Mouse (Mus musculus): ENCODE results near the gene Trmu.
"Not testable (repeated sequence)": the region's sequence is repeated elsewhere in the genome, so short reads cannot be mapped to it uniquely, and the experiment has no call there.

The Trmu gene

GRCm38 (mm10) chr15:85878848-85879497 is at the start of gene Trmu:
Gene Trmu, plus strand, starts transcription at chr15:85879312.
- DNase-seq (ENCODE audit: low spot score): peak; percentile 95

DNA sequence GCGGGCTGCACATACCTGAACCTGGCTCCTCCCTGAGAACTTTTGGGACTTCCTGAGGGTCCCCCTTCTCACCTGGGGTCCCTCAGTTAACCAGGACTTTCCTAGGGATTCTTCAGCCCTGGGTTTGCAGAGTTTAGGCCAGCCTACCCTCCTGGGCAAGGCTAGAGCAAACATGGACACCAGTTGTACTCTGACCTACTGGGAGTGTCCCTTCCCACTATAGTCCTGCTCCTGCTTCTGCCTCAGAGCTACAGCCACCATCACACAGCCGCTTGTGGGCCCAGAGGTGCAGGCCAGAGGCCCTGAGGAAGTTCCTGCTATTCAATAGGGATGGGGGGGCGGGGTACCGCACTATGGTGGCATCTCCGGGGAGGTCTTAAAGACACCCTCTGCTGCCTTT is 49.6 kb upstream of the Trmu start:
- DNase-seq (ENCODE audit: low spot score): no peak

DNA sequence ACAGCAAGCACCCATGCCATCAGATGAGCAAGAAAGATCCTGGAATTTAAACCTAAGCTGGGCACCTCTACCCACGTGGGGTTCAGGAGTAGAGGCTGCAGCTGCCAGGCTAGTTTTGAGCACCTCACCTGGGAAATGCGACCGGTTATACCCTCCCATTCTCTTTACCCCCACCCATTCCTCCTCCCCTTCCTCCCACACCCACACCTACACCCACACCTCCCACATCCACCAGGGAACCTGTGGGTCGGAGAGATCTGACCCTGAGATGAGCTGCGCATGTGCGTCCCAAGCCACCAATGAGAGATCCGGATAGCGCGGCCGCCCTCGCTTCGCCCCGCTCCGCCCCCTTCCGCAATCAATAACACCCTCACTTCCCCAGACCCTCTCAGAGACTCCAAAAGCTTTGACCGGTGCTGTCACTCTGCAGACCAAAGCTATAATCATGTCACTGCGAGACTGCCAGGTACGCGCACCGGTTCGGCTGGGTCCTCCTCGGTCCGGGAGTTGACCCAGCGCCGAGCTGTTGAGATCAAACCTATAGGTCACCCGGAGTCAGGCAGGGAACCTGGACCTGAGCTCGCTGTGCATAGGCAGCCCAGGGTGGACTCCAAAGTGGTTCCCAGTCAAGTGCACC is 47.0 kb upstream of the Trmu start, which contains the start of gene Ttc38:
Ttc38 (plus strand) TSS at position 353 of the 637 bp plus-strand sequence.
- DNase-seq (ENCODE audit: low spot score): peak; percentile 85

DNA sequence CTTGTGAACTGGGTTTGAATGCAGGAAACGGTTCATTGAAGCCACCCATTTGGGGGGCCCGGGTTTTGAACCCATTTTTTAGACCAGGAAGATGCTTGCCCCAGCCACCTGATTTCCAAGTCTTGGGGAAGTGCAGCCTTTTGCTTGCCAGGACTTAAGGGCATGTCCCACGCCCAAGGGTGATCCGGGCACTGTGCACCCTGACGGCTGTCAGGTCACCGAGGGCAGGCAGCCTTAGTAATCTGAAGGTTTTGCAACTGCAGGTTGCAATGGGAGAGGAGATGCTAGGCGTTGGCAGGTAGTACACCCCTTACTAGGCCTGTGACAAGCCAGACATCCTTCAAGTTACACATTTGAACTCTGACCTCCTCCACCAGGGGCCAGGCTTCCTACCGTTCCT is 46.5 kb upstream of the Trmu start:
- no peak for DNase-seq (ENCODE audit: low spot score)

GRCm38 (mm10) chr15:85835335-85835734 is 43.8 kb upstream of the Trmu start:
- DNase-seq (ENCODE audit: low spot score): peak; percentile 6

- no peak for DNase-seq (ENCODE audit: low spot score)
These were observed 42.2 kb upstream of the Trmu start for GRCm38 (mm10) chr15:85836887-85837286.

DNA sequence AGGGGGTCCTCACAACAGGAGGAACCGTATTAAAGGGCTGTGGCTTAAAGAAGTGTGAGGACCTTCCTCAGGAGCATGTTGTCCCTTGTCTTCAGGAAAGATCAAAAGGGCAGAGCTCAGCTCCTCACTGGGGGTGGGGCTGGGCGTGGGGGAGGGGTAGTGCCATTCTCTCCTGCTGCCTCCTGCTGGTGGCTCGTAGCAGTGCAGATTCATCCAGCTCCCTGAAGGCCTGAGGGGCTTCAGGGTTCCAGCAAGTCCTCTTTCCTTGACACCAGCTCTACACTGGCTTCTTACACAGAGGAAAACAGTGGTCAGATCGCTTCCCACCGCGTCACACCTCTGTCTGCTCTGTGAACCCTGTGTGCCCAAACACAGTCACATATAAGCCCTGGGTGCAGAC is 38.1 kb upstream of the Trmu start:
- DNase-seq (ENCODE audit: low spot score): peak; percentile 53

- no peak for DNase-seq (ENCODE audit: low spot score)
These were observed 37.2 kb upstream of the Trmu start for GRCm38 (mm10) chr15:85841796-85842360.

DNA sequence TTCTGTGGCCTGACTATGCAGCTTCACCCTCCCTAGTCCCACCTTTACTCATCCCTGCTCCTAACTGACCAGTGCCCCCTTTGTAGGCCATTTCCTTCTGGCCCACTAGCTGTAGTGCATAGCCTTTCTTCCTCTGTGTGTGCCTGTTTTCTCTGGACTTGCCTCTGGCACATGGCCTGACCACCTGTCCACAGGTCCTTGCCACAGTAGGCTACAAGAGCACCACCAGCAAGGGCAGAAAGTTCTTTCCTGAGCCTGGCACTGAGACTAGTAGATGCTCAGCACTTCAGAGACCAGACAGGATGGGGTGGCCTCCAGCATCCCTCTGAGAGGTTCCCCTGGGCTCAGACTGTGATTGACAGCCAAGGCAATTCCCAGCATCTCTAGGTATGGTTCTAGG is 34.0 kb upstream of the Trmu start:
- DNase-seq (ENCODE audit: low spot score): no peak

GRCm38 (mm10) chr15:85851656-85852392 is 27.3 kb upstream of the Trmu start:
- no peak for DNase-seq (ENCODE audit: low spot score)

DNA sequence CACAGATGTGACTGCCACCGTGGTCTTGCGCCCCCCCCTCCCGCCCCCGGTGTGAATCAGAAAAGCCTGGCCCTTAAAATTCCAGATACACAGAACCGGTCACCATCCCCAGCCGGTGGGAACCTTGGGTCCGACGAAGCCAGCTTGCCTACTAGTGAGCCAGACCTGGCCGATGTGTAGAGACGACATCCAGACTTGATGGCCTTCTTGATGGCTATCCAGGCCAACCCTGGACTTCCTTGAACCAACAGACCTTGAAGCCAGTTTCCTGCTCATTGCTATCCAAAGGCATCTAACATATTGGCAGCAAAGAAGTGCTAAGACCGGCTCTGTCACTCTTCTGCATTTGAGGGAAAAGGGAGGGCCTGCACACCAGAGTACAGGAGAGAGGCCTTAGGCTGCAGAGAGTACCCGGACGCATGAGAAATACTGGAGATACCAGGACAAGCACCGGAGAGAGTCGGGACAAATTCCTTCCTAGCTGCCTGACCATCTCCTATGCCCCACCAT is 20.1 kb upstream of the Trmu start:
- DNase-seq (ENCODE audit: low spot score): no peak

GRCm38 (mm10) chr15:85859490-85860031 is 19.6 kb upstream of the Trmu start, which contains the start of gene Gtse1:
Gene Gtse1, plus strand, starts transcription at chr15:85859745.
- DNase-seq (ENCODE audit: low spot score): peak; percentile 98

GRCm38 (mm10) chr15:85865913-85866312 is 13.2 kb upstream of the Trmu start:
- not testable (repeated sequence) for DNase-seq (ENCODE audit: low spot score)

DNA sequence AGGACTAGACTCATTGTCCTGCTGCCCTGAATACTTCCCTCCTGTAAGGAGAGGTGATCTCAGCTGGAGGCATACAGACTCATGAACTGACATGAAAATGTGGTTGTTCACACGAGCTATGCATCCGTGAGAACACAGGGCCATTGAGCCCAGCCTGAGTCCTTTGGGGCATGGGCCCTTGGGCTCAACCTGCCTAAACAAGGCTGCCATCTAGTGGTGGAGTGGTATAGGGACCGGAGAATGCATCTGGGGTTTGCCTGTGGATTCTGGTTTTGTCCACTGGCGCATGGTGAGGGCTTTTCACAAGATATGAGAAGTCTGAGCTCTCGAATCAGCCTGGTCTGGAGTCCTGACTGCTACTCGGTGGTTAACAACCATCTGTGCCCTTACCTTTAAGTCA is 11.4 kb upstream of the Trmu start:
- DNase-seq (ENCODE audit: low spot score): peak; percentile 83

DNA sequence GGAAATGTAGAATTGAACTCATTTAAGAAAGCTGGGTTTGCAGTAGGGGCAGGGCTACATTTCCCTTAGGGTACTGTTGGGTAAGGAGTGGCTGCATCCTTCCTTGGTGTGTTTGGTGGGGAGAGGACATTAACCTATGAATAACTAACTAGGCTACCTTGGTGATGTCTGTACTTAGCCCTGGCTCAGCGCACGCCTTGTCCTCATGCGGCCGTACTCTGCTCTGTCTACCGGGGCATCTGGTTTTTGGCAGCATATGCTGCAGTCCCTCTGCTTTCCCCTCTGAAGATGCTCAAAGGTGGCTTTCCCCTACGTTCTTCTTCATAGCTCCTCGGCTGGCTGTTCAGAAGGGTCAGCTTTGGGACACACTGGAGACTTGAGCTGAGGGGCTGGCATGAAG is 1.8 kb upstream of the Trmu start:
- DNase-seq (ENCODE audit: low spot score): no peak

GRCm38 (mm10) chr15:85879498-85879895 is 385 bp downstream of the Trmu start:
- DNase-seq (ENCODE audit: low spot score): no peak

DNA sequence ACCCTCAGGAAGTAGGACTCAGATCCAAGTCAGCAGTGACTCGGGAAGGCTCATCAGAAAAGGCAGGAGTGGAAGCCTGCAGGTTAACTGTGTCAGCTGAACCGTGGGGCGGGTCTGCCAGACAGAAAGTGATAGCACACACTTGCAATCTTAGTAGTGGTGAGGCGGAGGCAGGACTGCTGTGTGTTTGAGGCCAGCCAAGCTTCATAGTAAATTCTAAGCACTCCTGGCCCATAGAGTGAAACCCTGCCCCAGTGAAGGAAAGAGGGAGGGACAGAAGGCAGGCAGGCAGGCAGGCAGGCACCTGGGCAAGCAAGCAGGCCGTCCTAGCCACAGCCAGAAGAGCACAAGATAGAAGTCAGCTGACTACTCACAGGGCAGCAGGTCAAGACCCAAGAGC is 6.5 kb downstream of the Trmu start:
- no peak for DNase-seq (ENCODE audit: low spot score)

DNA sequence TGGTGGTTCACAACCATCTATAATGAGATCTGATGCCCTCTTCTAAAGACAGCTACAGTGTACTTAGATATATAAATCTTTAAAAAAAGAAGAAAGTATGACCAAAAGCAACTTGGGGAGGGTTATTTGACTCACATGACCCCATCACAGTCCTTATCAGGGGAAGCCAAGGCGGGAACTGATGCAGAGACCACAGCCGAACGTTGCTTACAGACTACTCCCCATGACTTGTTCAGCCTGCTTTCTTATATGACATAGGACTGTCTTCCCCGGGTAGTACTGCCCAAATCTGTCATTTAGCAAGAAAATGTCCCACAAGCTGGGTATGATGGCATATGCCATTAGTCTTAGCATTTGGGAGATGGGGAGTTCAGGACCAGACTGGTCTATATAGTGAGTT is 10.1 kb downstream of the Trmu start:
- DNase-seq (ENCODE audit: low spot score): no peak

DNA sequence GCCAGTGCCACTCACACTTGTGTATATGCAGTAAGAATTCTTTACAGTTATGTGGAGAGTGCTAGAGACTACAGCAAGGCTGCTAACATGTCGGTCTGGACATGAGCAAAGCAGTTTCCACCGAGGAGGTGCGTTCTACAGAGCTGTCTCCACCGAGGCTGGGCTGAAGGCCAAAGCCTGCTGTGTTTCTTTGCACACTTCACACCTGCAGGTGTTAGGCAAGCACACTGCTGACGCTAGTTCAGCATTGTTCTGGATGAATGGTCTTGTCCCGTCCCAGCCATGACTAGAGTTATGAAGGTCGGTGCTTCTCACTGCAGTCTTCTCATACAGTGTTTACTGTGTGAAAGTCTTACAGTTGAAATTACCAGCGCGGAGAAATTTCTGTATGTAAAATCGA is 12.9 kb downstream of the Trmu start:
- no peak for DNase-seq (ENCODE audit: low spot score)

DNA sequence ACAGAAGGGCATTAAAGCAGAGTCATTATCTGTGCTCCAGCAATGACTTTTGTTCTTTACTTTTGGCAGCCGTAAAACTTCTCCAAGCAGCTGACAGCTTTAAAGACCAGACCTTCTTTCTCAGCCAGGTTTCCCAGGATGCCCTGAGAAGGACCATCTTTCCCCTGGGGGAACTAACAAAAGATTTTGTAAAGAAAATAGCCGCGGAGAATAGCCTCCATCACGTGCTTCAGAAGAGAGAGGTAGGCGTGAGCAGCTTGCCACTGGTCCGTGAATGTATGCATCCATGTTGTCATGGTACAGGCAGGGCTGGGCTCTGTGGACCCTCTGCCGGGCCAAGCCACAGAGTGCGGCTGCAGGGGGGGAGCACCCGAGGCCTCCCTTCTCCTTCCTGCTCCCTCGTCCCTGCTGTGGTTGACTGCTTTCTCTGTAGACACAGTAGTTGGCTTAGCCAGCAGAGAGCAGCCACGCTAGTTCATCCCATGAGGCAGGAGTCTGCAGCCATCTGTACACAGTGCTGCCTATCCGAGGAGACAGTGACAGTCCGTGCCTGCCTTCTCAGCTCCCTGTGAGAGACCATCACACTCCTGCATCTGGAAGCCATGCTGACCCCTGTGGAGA is 13.5 kb downstream of the Trmu start:
- peak; percentile 12 for DNase-seq (ENCODE audit: low spot score)

DNA sequence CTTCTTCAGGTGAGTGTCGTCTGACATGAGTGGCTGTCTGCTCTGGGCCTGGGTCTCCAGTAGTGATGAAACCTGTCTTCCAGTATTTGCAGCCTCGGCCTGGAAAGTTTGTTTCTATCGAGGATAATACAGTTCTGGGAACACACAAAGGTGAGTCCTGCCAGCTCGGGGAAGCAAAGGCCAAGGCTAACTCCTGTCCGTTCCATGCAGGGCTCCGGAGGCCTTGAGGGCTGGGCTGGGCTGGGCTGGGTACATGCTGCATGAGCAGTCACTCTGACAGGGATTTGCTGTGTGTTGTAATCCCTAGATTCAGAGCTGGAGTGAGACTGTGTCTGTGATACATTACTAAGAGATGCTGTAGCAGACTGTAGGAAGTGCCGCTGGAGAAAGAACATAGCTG is 14.8 kb downstream of the Trmu start:
- no peak for DNase-seq (ENCODE audit: low spot score)

DNA sequence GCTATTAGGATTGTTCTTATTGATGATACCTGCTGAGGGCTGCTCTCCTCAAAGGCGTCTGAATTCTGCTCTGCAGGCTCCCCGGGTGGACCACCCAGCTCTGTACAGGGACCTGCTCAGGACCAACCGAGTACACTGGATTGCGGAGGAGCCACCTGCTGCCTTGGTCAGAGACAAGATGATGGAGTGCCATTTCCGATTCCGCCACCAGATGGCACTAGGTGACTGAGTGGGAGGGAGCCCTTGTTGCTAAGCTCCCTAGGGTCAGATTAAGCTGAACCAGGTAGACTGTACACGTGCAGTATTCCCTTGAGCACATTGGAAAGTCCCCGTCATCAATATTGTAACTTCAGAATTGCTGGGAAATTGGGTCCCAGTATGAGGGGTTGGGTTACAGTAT is 17.2 kb downstream of the Trmu start:
- DNase-seq (ENCODE audit: low spot score): peak; percentile 87
